Mouse (Mus musculus) stomach, embryonic 14.5 days (tissue): ENCODE measurements around the gene Gabarap. TPM values are rescaled to one million over a fixed set of nuclear protein-coding genes. Genes with fewer than 3 reads are reported as not detected.

ENCODE experiments used
- ATAC-seq: fragments of 200-750 bp; cut with Nextera tagmentation; 2 replicates; pipeline ENCODE4 v1.8.0; 2017; ENCODE audit warnings: low read depth, moderate TSS enrichment; ENCODE audit not compliant: insufficient number of reproducible peaks, insufficient read depth, low FRiP score
- H3K27ac ChIP-seq: fragments of 300-500 bp; sonication (generic); 2 replicates; pipeline ENCODE4 v1.5.1; 2014; ENCODE audit warnings: mild to moderate bottlenecking, low read length, moderate library complexity, mixed read lengths
- H3K27me3 ChIP-seq: fragments of 300-500 bp; sonication (generic); 2 replicates; pipeline ENCODE4 v1.6.1; 2014; ENCODE audit warnings: low read length, control low read depth, mixed read lengths; ENCODE audit not compliant: control insufficient read depth, insufficient read depth
- H3K36me3 ChIP-seq: fragments of 300-500 bp; sonication (generic); 2 replicates; pipeline ENCODE4 v1.6.1; 2014; ENCODE audit warnings: mild to moderate bottlenecking, control low read depth, low read length, moderate library complexity, mixed read lengths; ENCODE audit not compliant: control insufficient read depth, insufficient read depth
- H3K4me1 ChIP-seq: fragments of 300-500 bp; sonication (generic); 2 replicates; pipeline ENCODE4 v1.6.1; 2014; ENCODE audit warnings: low read length, control low read depth, mixed read lengths; ENCODE audit not compliant: control insufficient read depth, insufficient read depth
- H3K4me2 ChIP-seq: fragments of 300-500 bp; sonication (generic); replicated peaks from 2 replicates; pipeline ENCODE4 v1.6.1; 2014; ENCODE audit warnings: low read depth, low read length, control low read depth
- H3K4me3 ChIP-seq: fragments of 300-500 bp; sonication (generic); 2 replicates; pipeline ENCODE4 v1.5.1; 2014; ENCODE audit warnings: low read depth, low read length, control low read depth
- H3K9ac ChIP-seq: fragments of 300-500 bp; sonication (generic); replicated peaks from 2 replicates; pipeline ENCODE4 v1.6.1; 2014; ENCODE audit warnings: low read depth, mild to moderate bottlenecking, control low read depth, low read length, moderate library complexity, mixed read lengths
- H3K9me3 ChIP-seq: fragments of 300-500 bp; sonication (generic); 2 replicates; pipeline ENCODE4 v1.6.1; 2016; ENCODE audit warnings: low read depth, low read length, control low read depth; ENCODE audit not compliant: control insufficient read depth
- WGBS: fragments of 180-500 bp; shearing (Covaris S2); extraction: QIAGEN DNeasy Blood & Tissue Kit; methylation state at CpG from one replicate; pipeline ENCODE4 v1.1.7; 2014; 5-methylcytosine and 5-hydroxymethylcytosine counted together
- polyA plus RNA-seq: library from polyadenylated mRNA; unstranded; fragments of >200 nt; fragmentation: Nextera tagmentation; extraction: Ambion mirVana; gene quantifications from 2 replicates; pipeline ENCODE4 v1.2.1, GENCODE M21; 2014

The Gabarap gene
- polyA plus RNA-seq, 1 experiment from 2014 or later = 523 TPM

- H3K9me3 ChIP-seq = no peaks in the 10 kb centered on the region
- peaks cover 10% of the 10 kb centered on the region for H3K36me3 ChIP-seq
- ATAC-seq = peak; percentile 66
- H3K27ac ChIP-seq = peak overlapping the region; percentile 85; the same call in 1 of the 2 replicates
- no peaks in the 10 kb centered on the region for H3K27me3 ChIP-seq
- peak overlapping the region; percentile 28; the same call in 1 of the 2 replicates for H3K9ac ChIP-seq
- peak overlapping the region; percentile 57 for H3K4me2 ChIP-seq
- H3K4me3 ChIP-seq = peak overlapping the region; percentile 33
- 4% methylated on average over 19 of the region's 19 CpGs for WGBS
- peaks cover 52% of the 10 kb centered on the region for H3K4me1 ChIP-seq
Observed at GRCm38 (mm10) chr11:70026689-70027088, 35.7 kb downstream of the Gabarap start.

DNA sequence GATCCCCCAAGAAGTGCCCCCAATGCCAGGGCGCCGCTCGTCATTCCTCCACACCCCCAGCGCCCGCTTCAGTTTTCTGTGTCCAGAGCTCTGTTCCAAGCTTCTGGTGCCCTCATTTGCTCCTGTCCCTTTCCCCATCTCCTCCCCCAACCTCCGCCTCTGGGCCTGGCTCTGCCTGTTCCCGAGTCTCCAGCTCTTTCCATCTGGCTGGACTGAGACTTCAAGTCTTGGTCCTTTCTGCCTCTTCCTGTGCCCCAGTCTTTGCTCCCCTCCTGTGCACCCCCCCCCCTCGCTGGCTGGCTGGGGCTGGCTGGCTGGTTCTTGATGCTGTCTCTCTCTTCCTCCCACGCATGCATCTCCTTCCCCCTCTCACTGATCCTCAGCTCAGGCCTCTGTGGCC is 36.5 kb downstream of the Gabarap start:
- Histone ChIP-seq H3K4me2 (peak overlapping the region; percentile 57), H3K27me3 (no peaks in the 10 kb centered on the region), H3K4me3 (peak overlapping the region; percentile 33), H3K9me3 (no peaks in the 10 kb centered on the region), H3K27ac (peak overlapping the region; percentile 85; the same call in 1 of the 2 replicates), H3K4me1 (peaks cover 52% of the 10 kb centered on the region), H3K36me3 (peaks cover 12% of the 10 kb centered on the region), H3K9ac (no peak overlapping the region)
- WGBS = 46% methylated on average over 9 of the region's 9 CpGs
- ATAC-seq = no peak

GRCm38 (mm10) chr11:70028401-70029129 is 37.6 kb downstream of the Gabarap start:
- Histone ChIP-seq H3K27ac (peak overlapping the region; percentile 85), H3K4me2 (peak overlapping the region; percentile 45), H3K9me3 (no peaks in the 10 kb centered on the region), H3K9ac (no peak overlapping the region; the same call in 1 of the 2 replicates), H3K27me3 (no peaks in the 10 kb centered on the region), H3K4me3 (peak overlapping the region; percentile 23), H3K36me3 (peaks cover 12% of the 10 kb centered on the region), H3K4me1 (peaks cover 47% of the 10 kb centered on the region)
- WGBS = 21% methylated on average over 12 of the region's 12 CpGs
- ATAC-seq = no peak

DNA sequence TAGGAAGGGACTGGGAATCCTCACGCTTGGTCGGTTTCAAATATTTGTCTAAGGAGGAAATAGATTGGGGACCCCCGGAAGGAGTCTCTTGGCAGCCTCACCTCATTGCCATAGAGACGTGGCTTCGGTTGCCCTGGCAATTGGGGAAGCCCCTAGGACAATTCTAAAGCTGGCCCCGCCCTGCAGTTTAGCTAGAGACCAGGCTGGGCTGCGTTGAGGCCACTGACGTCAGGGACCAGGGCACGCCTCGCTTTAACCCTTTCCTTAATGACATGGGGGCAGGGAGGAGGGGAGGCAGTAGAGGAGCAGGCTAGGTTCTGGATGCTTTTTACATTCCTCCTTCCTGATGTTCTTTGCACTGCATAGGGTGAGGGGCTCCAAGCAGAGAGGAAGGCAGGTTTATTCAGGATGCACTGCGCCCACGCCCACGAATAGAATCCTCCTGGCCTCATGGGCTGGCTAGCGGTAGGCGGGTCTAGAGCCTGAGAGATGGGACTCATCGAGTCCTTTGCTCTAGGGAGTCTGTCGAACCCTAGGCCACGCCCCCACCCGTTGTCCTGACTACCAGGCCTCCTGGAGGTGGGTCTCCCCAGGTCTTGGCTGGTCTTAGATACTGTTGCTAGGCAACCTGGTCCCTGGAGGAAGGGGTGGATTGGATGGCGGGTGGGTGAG is 38.3 kb downstream of the Gabarap start:
- Histone ChIP-seq H3K9ac (no peak overlapping the region), H3K4me3 (peak overlapping the region; percentile 23), H3K27me3 (no peaks in the 10 kb centered on the region), H3K27ac (peak overlapping the region; percentile 85), H3K36me3 (peaks cover 12% of the 10 kb centered on the region), H3K4me1 (peaks cover 46% of the 10 kb centered on the region), H3K4me2 (peak overlapping the region; percentile 45), H3K9me3 (no peaks in the 10 kb centered on the region)
- peak; percentile 84 for ATAC-seq
- WGBS = 2% methylated on average over 20 of the region's 20 CpGs

GRCm38 (mm10) chr11:70029829-70030550 is 39.0 kb downstream of the Gabarap start:
- H3K27ac ChIP-seq = peak overlapping the region; percentile 85; the same call in 1 of the 2 replicates
- H3K9ac ChIP-seq = no peak overlapping the region

GRCm38 (mm10) chr11:70030651-70031320 is 39.8 kb downstream of the Gabarap start:
- Histone ChIP-seq H3K27ac (no peak overlapping the region), H3K36me3 (peaks cover 12% of the 10 kb centered on the region), H3K27me3 (no peaks in the 10 kb centered on the region), H3K4me2 (no peak overlapping the region), H3K4me3 (no peak overlapping the region), H3K9ac (no peak overlapping the region), H3K9me3 (no peaks in the 10 kb centered on the region), H3K4me1 (peaks cover 41% of the 10 kb centered on the region)
- 92% methylated on average over 28 of the region's 28 CpGs for WGBS
- no peak for ATAC-seq

More at GRCm38 (mm10) chr11:70029829-70030550, 39.0 kb downstream of the Gabarap start:
- Histone ChIP-seq H3K9me3 (no peaks in the 10 kb centered on the region), H3K36me3 (peaks cover 12% of the 10 kb centered on the region), H3K4me2 (peak overlapping the region; percentile 45), H3K4me1 (peaks cover 44% of the 10 kb centered on the region), H3K4me3 (peak overlapping the region; percentile 23; the same call in 1 of the 2 replicates), H3K27me3 (no peaks in the 10 kb centered on the region)
- 30% methylated on average over 11 of the region's 11 CpGs for WGBS
- peak; percentile 15; the same call in 1 of the 2 replicates for ATAC-seq

- 96% methylated on average over 11 of the region's 11 CpGs for WGBS
- ATAC-seq = no peak
- peaks cover 12% of the 10 kb centered on the region for H3K36me3 ChIP-seq
Observed at GRCm38 (mm10) chr11:70031321-70031670, 40.4 kb downstream of the Gabarap start.

GRCm38 (mm10) chr11:70038174-70038573 is 47.2 kb downstream of the Gabarap start:
- no peaks in the 10 kb centered on the region for H3K4me1 ChIP-seq
- H3K27me3 ChIP-seq = no peaks in the 10 kb centered on the region
- peaks cover 14% of the 10 kb centered on the region; the same call in 1 of the 2 replicates for H3K36me3 ChIP-seq
- H3K9me3 ChIP-seq = no peaks in the 10 kb centered on the region
- ATAC-seq = no peak
- WGBS = 70% methylated on average over 7 of the region's 7 CpGs
- H3K4me2 ChIP-seq = no peak overlapping the region
- no peak overlapping the region for H3K4me3 ChIP-seq
- H3K9ac ChIP-seq = no peak overlapping the region
- no peak overlapping the region for H3K27ac ChIP-seq

More at GRCm38 (mm10) chr11:70031321-70031670, 40.4 kb downstream of the Gabarap start:
- no peaks in the 10 kb centered on the region for H3K9me3 ChIP-seq
- H3K4me1 ChIP-seq = peaks cover 36% of the 10 kb centered on the region
- H3K4me2 ChIP-seq = no peak overlapping the region
- H3K9ac ChIP-seq = no peak overlapping the region
- no peak overlapping the region for H3K4me3 ChIP-seq
- no peaks in the 10 kb centered on the region for H3K27me3 ChIP-seq
- H3K27ac ChIP-seq = no peak overlapping the region
